Mouse (Mus musculus) left cerebral cortex, adult 9 months (tissue): ENCODE results near the gene Birc2.

Experiments used
- DNase-seq, 2 experiments: peaks; one replicate each; pipeline ENCODE4 v3.0.0; 2022; ENCODE audit warnings: low spot score in 2 of 2

Gene Birc2

GRCm38 (mm10) chr9:7785396-7785795 is 51.5 kb downstream of the Birc2 start:
- no peak for DNase-seq

- DNase-seq = no peak
These were observed 52.2 kb downstream of the Birc2 start for GRCm38 (mm10) chr9:7784615-7785012.

- no peak for DNase-seq
These were observed 52.8 kb downstream of the Birc2 start for GRCm38 (mm10) chr9:7783823-7784614.

GRCm38 (mm10) chr9:7780250-7781150 is 56.4 kb downstream of the Birc2 start:
- DNase-seq = no peak

GRCm38 (mm10) chr9:7779786-7780185 is 57.1 kb downstream of the Birc2 start:
- no peak for DNase-seq

GRCm38 (mm10) chr9:7778771-7779170 is 58.1 kb downstream of the Birc2 start:
- no peak for DNase-seq

- DNase-seq = no peak
These were observed 59.2 kb downstream of the Birc2 start for GRCm38 (mm10) chr9:7777652-7778051.

GRCm38 (mm10) chr9:7776940-7777339 is 59.9 kb downstream of the Birc2 start:
- no peak for DNase-seq

GRCm38 (mm10) chr9:7775986-7776385 is 60.9 kb downstream of the Birc2 start:
- no peak for DNase-seq

- no peak for DNase-seq
These were observed 61.9 kb downstream of the Birc2 start for GRCm38 (mm10) chr9:7775011-7775410.

- DNase-seq = no peak
These were observed 62.3 kb downstream of the Birc2 start for GRCm38 (mm10) chr9:7774538-7774937.

- DNase-seq = no peak
These were observed 63.2 kb downstream of the Birc2 start for GRCm38 (mm10) chr9:7773686-7774085.

- no peak for DNase-seq
These were observed 64.0 kb downstream of the Birc2 start for GRCm38 (mm10) chr9:7772773-7773454.

- no peak for DNase-seq
These were observed 64.5 kb downstream of the Birc2 start for GRCm38 (mm10) chr9:7772361-7772760.

- DNase-seq = no peak
These were observed 67.4 kb downstream of the Birc2 start for GRCm38 (mm10) chr9:7769491-7769890.

- DNase-seq = no peak
These were observed 67.8 kb downstream of the Birc2 start for GRCm38 (mm10) chr9:7769081-7769480.
